Mouse (Mus musculus) frontal cortex, adult 2 months (tissue): ENCODE measurements at regions not wholly inside any gene's neighbourhood (a gene's known extent, or its start where the extent isn't known, plus 50 kb on each side); places are given as distances from the start of the nearest gene placed in this dataset.

Source experiments
- DNase-seq, 2 experiments: peaks; one replicate each; pipeline ENCODE4 v3.0.0; 2022; ENCODE audit warnings: low spot score in 1 of 2; ENCODE audit errors: extremely low spot score in 1 of 2

DNA sequence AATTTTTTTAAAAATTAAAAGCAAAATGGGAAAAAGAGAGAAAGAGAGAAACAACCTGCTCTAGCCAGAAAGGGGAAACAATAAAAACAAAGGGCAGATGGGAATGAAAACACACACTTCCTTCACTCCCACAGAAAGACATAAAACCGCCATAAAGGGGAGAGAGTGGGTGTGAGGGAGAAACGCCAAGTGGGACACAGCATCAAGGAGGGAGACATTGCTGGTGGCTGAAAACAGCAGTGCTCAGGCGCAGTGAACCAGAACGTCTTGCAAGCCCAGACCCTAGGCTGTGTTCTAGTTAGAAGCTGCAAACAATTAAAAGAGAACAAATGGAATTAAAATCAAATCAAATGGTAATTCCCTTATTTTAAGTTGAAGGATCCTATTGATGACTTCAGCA lies 245.1 kb downstream of the Ube2cbp start:
- DNase-seq: peak in 1 of 2 experiments; percentile 53

GRCm38 (mm10) chr9:86224530-86224929 lies 240.2 kb downstream of the Ube2cbp start:
- no peak for DNase-seq

DNA sequence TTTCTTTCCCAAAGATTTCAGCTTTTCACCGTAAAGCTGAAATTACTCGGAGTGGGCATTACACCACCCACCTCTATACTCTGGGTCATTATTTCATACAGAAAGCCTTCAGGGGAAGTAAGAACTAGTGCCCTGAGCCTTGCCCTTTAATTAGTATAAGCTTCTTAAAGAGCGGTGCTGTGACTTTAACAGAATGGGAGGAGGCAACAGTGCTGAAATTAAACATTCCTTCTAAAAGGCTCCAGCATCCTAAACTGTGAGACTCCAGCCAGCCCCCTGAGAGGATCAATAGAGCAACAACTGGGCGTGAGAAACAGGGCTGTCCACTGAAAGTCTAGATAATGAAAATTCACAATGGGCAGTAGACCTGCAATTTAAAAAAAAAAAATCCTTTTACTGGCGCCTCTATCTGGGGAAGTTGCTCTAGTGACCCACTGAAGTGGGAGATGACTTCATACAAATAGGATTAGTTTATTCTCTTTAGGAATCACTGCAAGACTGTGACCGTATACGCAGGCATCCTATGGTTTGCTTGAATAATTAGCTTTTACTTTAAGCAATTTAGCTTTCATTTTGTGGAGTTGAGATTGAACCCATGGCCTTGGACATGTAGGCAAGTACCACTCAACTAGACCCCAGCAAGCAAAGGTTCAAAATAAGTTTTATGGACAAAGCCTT lies 233.9 kb downstream of the Ube2cbp start:
- no peak for DNase-seq

DNA sequence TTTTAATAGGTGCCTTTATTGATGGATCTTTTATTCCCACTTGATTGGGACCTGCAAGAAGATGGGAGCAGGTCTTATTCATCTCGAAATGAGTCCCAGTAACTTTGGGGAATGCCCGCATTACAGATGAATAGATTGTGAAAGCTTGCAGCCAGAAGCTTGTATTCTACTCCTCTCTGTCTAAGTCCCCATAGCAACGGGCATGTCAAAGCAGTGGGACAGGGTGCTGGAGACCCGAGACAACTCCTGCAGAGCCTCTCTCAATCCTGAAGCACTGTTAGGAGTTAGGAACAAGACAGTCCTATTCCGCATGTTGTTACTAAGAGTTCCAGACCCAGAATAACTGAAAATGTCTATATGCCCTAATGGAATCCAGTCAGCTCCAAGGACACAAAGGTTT lies 233.1 kb downstream of the Ube2cbp start:
- DNase-seq: no peak

DNA sequence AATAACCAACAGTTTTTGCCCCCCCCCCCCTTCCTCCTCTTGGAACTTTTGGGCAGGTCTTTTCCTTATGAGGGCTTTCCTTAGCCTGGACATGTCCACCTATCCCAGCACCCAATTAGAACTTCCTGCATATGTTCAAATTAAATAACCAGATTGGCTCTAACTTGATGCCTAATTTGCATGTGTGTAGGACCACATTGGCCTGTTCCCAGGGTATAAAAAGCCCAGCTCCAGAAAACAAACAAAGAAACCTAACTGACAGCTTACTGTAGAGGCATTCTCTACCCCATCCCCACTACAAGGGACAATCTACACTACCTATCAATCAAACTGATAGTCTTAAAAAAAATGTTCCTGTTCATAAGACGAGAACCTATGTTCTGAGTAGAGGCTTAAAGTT lies 232.6 kb downstream of the Ube2cbp start:
- no peak for DNase-seq

GRCm38 (mm10) chr9:86233775-86234174 lies 231.0 kb downstream of the Ube2cbp start:
- peak; percentile 4 to 17 for DNase-seq

DNA sequence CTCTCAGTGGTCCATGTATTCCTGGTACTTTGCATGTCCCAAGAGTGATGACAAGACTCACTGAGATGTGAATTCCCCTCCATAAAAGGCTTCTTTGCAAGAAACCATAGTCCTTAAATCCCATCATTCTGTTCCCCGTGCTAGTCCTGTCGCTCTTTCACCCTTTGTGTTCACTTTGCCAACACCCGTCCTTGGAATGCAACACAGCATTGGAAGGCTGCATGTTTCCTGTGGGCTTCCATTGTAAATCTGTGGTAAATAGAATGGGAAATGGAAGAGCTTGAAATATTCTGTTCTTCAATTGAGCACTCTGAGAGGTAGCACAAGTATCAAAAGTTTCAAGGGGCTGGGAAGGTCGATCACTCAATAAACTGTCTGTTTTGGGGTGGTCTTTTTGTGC lies 226.1 kb downstream of the Ube2cbp start:
- DNase-seq: no peak

DNA sequence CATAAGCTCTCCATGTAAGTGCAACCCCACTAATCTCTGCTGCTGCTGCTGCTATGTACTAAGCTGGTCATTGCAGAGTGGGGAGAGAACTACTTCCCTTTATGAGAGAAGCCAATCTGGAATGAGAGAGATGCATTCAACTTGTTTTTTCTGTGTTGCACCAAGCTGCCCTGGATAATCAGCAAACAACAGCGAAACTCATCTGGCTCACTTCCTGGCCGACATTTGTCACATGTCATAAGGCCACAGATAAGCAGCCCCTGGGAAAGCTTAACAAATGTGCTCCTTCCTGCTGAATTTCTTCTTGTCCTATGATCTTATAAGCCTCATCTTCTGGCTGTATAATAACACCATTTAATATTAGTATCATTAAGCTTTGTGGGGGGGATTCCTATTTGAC lies 224.5 kb downstream of the Ube2cbp start:
- no peak for DNase-seq

DNA sequence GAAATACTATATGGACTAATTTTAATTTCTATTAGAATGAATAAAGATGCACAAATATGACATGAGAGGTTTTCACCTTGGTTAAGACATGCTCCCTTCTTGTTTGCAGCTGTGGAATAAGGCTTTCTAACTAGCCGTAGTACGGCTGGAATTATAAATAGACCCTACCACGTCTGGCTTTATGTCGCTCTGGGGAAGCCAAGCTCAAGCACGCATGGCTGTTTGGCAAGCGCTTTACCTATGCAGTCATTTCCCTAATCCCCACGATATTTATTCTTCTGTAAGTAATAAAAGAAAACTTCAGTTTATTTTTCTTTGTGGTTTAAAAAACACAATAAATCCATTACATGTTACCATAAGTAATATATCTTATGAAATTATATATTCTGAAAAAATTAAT lies 223.9 kb downstream of the Ube2cbp start:
- DNase-seq: no peak

DNA sequence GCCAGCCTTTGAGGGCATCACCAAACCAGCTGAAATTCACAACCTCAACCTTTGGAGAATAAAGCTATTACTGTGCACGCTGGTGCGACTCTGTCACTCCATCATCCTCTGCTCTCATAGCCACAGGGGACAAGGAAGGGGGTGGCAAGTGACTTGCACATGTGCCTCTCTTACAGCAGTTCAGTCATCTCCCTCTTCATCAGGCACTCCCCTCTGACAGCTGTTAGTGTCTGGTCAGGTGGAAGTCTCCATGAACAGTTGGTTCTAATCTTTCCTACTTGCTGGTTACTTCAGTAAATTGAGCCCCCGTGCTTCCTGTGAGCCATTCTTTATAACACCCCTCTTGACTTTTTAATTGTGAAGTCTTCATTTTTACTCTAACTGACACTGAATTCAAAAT lies 214.6 kb downstream of the Ube2cbp start:
- DNase-seq: no peak

- no peak for DNase-seq
These were observed 213.4 kb downstream of the Ube2cbp start for GRCm38 (mm10) chr9:86251331-86251730.
